Mouse (Mus musculus): ENCODE measurements around the gene Ly6g6d. TPM values are rescaled to one million over a fixed set of nuclear protein-coding genes. Genes with fewer than 3 reads are reported as not detected.

Gene Ly6g6d
- polyA plus RNA-seq, 1 experiment from 2014 or later = 0.60 TPM

DNA sequence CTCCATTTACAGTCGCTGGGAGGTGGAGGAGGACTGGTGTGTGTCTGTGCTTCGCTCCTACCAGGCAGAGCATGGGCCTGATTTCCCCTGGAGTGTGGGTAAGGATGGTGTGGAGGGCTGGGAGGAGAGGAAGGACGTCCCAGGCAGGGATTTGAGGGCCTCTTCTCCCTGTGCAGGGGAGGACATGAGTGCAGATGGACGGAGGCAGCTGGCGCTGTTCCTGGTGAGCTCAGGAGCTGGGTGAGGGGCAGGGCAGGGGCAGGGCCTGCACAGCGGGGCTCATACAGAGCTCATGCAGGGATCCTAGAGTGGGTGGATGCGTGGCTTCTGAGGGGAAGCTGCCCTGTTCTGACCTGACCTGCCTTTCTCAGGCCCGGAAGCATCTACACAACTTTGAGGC is 24.4 kb upstream of the Ly6g6d start:
- no peaks in the 10 kb centered on the region for H3K9me3 ChIP-seq (ENCODE audit: low read length)
- H3K27me3 ChIP-seq (ENCODE audit: insufficient read depth, low read length) = no peaks in the 10 kb centered on the region
- peak overlapping the region; percentile 34; the same call in 1 of the 2 replicates for H3K9ac ChIP-seq (replicated peaks)
- H3K4me1 ChIP-seq (ENCODE audit: insufficient read depth) = peaks cover 38% of the 10 kb centered on the region
- ATAC-seq (no peak), DNase-seq (no peak)
- TF ChIP-seq CTCF (IDR thresholded peaks at IDR 0.05; ENCODE audit: low read depth) (no peak), EP300 (IDR thresholded peaks at IDR 0.05; ENCODE audit: low read depth) (no peak)
- 77% methylated on average over 8 of the region's 8 CpGs for WGBS (ENCODE audit: insufficient replicate concordance)
- no peak overlapping the region for H3K4me3 ChIP-seq (ENCODE audit: low read depth, low read length)
- H3K4me2 ChIP-seq (ENCODE audit: low read depth, low read length) = no peak overlapping the region
- H3K27ac ChIP-seq (ENCODE audit: low read depth) = no peak overlapping the region
- H3K36me3 ChIP-seq (replicated peaks; ENCODE audit: insufficient read depth, low read length) = peaks cover 43% of the 10 kb centered on the region

GRCm38 (mm10) chr17:35101161-35101560 is 23.3 kb upstream of the Ly6g6d start:
- Histone ChIP-seq H3K4me2 (ENCODE audit: low read depth, low read length) (no peak overlapping the region), H3K4me1 (ENCODE audit: insufficient read depth) (peaks cover 37% of the 10 kb centered on the region), H3K9me3 (ENCODE audit: low read length) (no peaks in the 10 kb centered on the region), H3K27me3 (ENCODE audit: insufficient read depth, low read length) (no peaks in the 10 kb centered on the region), H3K9ac (replicated peaks) (no peak overlapping the region), H3K36me3 (replicated peaks; ENCODE audit: insufficient read depth, low read length) (peaks cover 54% of the 10 kb centered on the region), H3K27ac (ENCODE audit: low read depth) (no peak overlapping the region), H3K4me3 (ENCODE audit: low read depth, low read length) (no peak overlapping the region)
- no peak for ATAC-seq
- TF ChIP-seq EP300 (IDR thresholded peaks at IDR 0.05; ENCODE audit: low read depth) = no peak
- no peak for TF ChIP-seq CTCF (IDR thresholded peaks at IDR 0.05; ENCODE audit: low read depth)
- DNase-seq = no peak
- WGBS (ENCODE audit: insufficient replicate concordance) = 83% methylated on average over 11 of the region's 11 CpGs

DNA sequence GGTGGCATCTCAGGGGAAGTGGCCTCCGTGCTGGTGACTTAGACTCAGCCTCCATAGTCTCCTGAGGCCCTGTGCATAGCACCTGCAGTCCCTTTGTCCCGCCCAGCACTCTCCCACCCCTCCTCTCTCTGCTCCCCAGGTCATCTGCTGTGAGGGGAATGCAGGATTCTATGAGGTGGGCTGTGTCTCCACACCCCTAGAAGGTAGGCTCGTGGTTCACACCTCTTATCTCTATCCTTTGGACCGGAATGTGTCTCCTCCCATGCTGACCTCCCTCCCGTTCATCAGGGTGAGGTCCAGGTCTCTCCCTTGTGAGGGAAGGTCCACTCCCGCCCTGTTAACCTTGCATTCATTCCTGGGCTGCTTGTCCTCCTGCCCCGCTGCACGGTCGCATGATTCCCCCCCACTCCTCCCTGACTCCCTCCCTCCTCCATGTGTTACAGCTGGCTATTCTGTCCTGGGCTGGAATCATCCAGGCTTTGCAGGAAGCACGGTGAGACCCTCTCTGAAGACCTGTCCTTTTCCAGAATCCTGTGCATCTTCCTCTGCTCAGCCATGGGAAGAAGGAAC is 22.4 kb upstream of the Ly6g6d start:
- no peaks in the 10 kb centered on the region for H3K27me3 ChIP-seq (ENCODE audit: insufficient read depth, low read length)
- H3K9me3 ChIP-seq (ENCODE audit: low read length) = no peaks in the 10 kb centered on the region
- 65% methylated on average over 10 of the region's 10 CpGs for WGBS (ENCODE audit: insufficient replicate concordance)
- TF ChIP-seq CTCF (IDR thresholded peaks at IDR 0.05; ENCODE audit: low read depth) = no peak
- TF ChIP-seq EP300 (IDR thresholded peaks at IDR 0.05; ENCODE audit: low read depth) = no peak
- H3K36me3 ChIP-seq (replicated peaks; ENCODE audit: insufficient read depth, low read length) = peaks cover 57% of the 10 kb centered on the region
- peaks cover 28% of the 10 kb centered on the region for H3K4me1 ChIP-seq (ENCODE audit: insufficient read depth)
- DNase-seq (no peak), ATAC-seq (no peak)
- H3K4me2 ChIP-seq (ENCODE audit: low read depth, low read length) = no peak overlapping the region
- H3K27ac ChIP-seq (ENCODE audit: low read depth) = no peak overlapping the region
- no peak overlapping the region for H3K9ac ChIP-seq (replicated peaks)
- H3K4me3 ChIP-seq (ENCODE audit: low read depth, low read length) = no peak overlapping the region

DNA sequence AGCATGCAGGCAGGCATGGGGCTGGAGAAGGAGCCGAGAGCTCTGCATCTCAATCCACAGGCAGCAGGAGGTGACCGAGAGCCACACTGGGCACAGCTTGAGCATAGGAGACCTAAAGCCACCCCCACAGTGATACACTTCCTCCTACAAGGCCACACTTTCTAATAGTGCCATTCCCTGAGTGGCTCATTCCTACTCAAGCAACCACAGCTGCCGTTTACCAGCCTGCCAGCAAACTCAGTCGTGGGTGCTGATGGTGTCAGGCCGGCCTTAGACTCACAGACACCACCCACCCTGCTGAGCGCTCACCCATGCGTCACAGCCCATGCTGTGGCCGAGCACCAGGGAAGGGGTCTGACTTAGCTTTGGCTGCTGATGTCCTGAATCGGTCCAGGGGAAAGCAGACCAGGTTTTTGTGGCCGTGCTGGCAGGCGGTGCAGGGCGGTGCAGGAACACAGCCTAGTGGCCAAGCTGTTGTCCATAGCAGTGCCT is 19.3 kb upstream of the Ly6g6d start:
- H3K27ac ChIP-seq (ENCODE audit: low read depth) = no peak overlapping the region
- no peak for ATAC-seq
- TF ChIP-seq CTCF (IDR thresholded peaks at IDR 0.05; ENCODE audit: low read depth) = no peak
- TF ChIP-seq EP300 (IDR thresholded peaks at IDR 0.05; ENCODE audit: low read depth) = no peak
- no peaks in the 10 kb centered on the region for H3K27me3 ChIP-seq (ENCODE audit: insufficient read depth, low read length)
- no peak overlapping the region for H3K4me2 ChIP-seq (ENCODE audit: low read depth, low read length)
- H3K9ac ChIP-seq (replicated peaks) = no peak overlapping the region
- H3K9me3 ChIP-seq (ENCODE audit: low read length) = no peaks in the 10 kb centered on the region
- no peak overlapping the region for H3K4me3 ChIP-seq (ENCODE audit: low read depth, low read length)
- 91% methylated on average over 12 of the region's 12 CpGs for WGBS (ENCODE audit: insufficient replicate concordance)
- peaks cover 72% of the 10 kb centered on the region for H3K36me3 ChIP-seq (replicated peaks; ENCODE audit: insufficient read depth, low read length)
- H3K4me1 ChIP-seq (ENCODE audit: insufficient read depth) = peaks cover under 1% of the 10 kb centered on the region; the same call in 1 of the 2 replicates
- no peak for DNase-seq

DNA sequence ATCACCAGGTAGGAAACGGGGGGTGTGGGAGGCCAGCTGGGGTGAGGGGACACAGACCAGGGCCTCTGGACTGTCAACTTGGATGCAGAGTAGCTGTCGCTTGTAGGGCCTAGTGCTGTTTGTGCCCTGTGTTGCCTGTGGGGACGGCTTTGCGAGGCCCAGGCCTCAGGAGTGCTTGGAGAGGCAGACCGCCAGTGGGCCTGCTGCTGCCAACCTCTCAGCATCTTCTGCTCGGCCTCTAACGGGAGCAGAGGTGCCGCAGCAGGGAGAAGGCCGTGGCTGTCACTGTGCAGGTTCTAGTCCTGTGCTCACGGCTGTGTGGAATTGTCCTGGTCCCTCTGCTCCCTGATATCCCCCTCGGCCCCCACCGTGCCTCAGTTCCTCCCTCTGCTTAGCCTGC is 18.7 kb upstream of the Ly6g6d start:
- no peaks in the 10 kb centered on the region for H3K27me3 ChIP-seq (ENCODE audit: insufficient read depth, low read length)
- no peaks in the 10 kb centered on the region for H3K4me1 ChIP-seq (ENCODE audit: insufficient read depth)
- ATAC-seq (no peak), DNase-seq (no peak)
- H3K36me3 ChIP-seq (replicated peaks; ENCODE audit: insufficient read depth, low read length) = peaks cover 71% of the 10 kb centered on the region
- H3K27ac ChIP-seq (ENCODE audit: low read depth) = no peak overlapping the region
- TF ChIP-seq CTCF (IDR thresholded peaks at IDR 0.05; ENCODE audit: low read depth) (no peak), EP300 (IDR thresholded peaks at IDR 0.05; ENCODE audit: low read depth) (no peak)
- H3K4me2 ChIP-seq (ENCODE audit: low read depth, low read length) = no peak overlapping the region
- no peaks in the 10 kb centered on the region for H3K9me3 ChIP-seq (ENCODE audit: low read length)
- WGBS (ENCODE audit: insufficient replicate concordance) = 94% methylated on average over 12 of the region's 12 CpGs
- H3K4me3 ChIP-seq (ENCODE audit: low read depth, low read length) = no peak overlapping the region
- no peak overlapping the region for H3K9ac ChIP-seq (replicated peaks)

DNA sequence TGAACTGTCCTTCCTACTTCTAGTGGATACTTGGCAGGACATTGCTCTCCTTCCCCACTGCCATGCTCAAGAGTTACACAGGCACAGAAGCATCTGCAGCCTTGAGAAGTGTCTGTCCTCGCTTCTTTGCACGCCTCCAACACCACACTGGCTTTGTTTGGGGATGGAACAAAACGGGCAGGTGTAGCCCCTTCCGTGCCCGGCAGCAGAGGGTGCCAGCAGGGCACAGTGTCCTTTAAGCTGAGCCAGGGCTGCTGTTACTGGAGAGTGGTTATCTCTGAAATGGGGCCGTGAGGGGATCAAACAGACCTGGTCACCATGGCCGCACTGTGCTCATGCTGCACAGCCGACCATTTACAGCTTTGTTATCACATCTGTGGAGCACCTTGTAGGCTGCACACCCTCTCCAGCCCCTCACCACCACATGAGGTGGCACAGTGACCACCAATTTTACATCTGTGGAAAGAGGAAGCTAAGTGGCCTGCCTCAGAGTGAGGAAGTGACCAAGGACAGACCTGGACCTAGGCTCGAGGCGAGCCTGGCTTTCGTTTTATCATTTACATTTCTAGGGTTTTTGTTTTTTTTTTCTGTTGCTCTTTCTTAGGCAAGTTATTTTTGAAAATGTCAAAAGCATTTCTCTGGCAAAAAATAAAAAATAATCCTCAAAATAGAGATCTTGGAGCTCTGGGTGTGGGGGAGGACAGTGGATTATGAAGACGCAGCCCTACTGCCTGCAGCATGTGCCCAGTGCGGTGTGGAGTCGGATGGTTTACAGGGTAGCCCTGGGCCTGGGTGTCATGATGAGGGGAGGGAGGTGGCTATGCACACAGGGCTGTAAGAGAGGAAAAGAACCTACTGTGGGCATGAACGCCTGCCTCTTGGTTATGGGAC is 16.9 kb upstream of the Ly6g6d start:
- peaks cover 62% of the 10 kb centered on the region for H3K36me3 ChIP-seq (replicated peaks; ENCODE audit: insufficient read depth, low read length)
- no peak for TF ChIP-seq EP300 (IDR thresholded peaks at IDR 0.05; ENCODE audit: low read depth)
- no peak for TF ChIP-seq CTCF (IDR thresholded peaks at IDR 0.05; ENCODE audit: low read depth)

More for the DNA sequence above, 16.9 kb upstream of the Ly6g6d start:
- H3K9me3 ChIP-seq (ENCODE audit: low read length) = no peaks in the 10 kb centered on the region
- no peak overlapping the region for H3K4me2 ChIP-seq (ENCODE audit: low read depth, low read length)
- no peak for ATAC-seq
- no peak for DNase-seq
- H3K27me3 ChIP-seq (ENCODE audit: insufficient read depth, low read length) = no peaks in the 10 kb centered on the region
- H3K4me3 ChIP-seq (ENCODE audit: low read depth, low read length) = no peak overlapping the region
- peaks cover 10% of the 10 kb centered on the region for H3K4me1 ChIP-seq (ENCODE audit: insufficient read depth)
- no peak overlapping the region for H3K27ac ChIP-seq (ENCODE audit: low read depth)
- WGBS (ENCODE audit: insufficient replicate concordance) = 83% methylated on average over 15 of the region's 15 CpGs
- no peak overlapping the region for H3K9ac ChIP-seq (replicated peaks)

All from liver, postnatal 0 days (tissue).